Mouse (Mus musculus) kidney, adult 2 months (tissue): ENCODE results near the gene Hdhd5.

Source experiments
- CTCF ChIP-seq: fragments of 200-500 bp; conservative IDR thresholded peaks from 2 replicates; pipeline ENCODE4 v1.5.1; 2011; ENCODE audit warnings: low read depth, mild to moderate bottlenecking, control low read depth, low read length, moderate library complexity, mixed read lengths; ENCODE audit not compliant: insufficient read depth, insufficient read length
- POLR2A ChIP-seq: fragments of 200-500 bp; IDR thresholded peaks from one replicate; pipeline ENCODE4 v1.6.1; 2011; ENCODE audit warnings: low read depth, low read length, control low read depth

- TF ChIP-seq POLR2A (no peak), CTCF (no peak)
Measured at GRCm38 (mm10) chr6:120536337-120536736, 5.2 kb upstream of the Hdhd5 start.
